Mouse (Mus musculus) small intestine, adult 2 months (tissue): ENCODE measurements around the gene Chst12.

ENCODE experiments used
- CTCF ChIP-seq: fragments of 200-500 bp; IDR thresholded peaks from 2 replicates; pipeline ENCODE4 v1.5.1; 2012; ENCODE audit warnings: low read depth, mild to moderate bottlenecking, control low read depth, inconsistent platforms, low read length, moderate library complexity, mixed read lengths; ENCODE audit not compliant: insufficient replicate concordance, insufficient read length; ENCODE audit errors: extremely low read depth
- POLR2A ChIP-seq: fragments of 200-500 bp; IDR thresholded peaks from 2 replicates; pipeline ENCODE4 v1.6.1; 2012; ENCODE audit warnings: low read depth, mild to moderate bottlenecking, control low read depth, inconsistent platforms, low read length, moderate library complexity

DNA sequence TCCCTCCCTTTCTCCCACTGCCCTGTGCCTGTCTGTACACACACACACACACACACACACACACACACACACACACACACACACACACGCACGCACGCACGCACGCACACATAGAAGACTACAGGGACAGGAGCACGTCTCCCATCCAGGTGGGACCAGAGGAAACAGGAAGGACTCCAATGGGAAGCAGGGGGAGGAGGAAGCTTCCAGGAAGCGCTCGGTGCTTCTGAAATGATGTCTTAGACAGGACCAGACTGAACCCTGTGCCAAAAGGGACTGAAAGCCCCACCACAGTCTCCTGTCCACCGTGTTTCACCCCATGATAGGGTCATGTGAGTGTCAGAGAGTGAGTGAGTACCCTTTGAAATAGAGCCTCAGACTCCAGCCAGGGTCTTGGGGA, 57.3 kb downstream of the Chst12 start:
- TF ChIP-seq CTCF (no peak), POLR2A (no peak)
